Mouse (Mus musculus) ES-E14 (cell line): ENCODE measurements around the gene Vmn1r16. TPM values are rescaled to one million over a fixed set of nuclear protein-coding genes. Genes with fewer than 3 reads are reported as not detected.

Experiments
- DNase-seq: peaks from one replicate; pipeline ENCODE4 v3.0.0-alpha.2; 2013; ENCODE audit warnings: low read depth, low spot score
- H3K27ac ChIP-seq: 2 replicates; pipeline ENCODE4 v1.5.1; 2012; ENCODE audit warnings: low read depth, mild to moderate bottlenecking, low read length, moderate library complexity, mixed read lengths; ENCODE audit not compliant: poor library complexity, insufficient read depth, severe bottlenecking
- H3K36me3 ChIP-seq: 2 replicates; pipeline ENCODE4 v1.6.1; 2012; ENCODE audit warnings: mild to moderate bottlenecking, low read length, moderate library complexity, mixed read lengths; ENCODE audit not compliant: control insufficient read depth, poor library complexity, insufficient read depth, severe bottlenecking
- H3K4me1 ChIP-seq, 2 experiments: fragments of 150-350 bp in 1 of 2; sonication (generic) in 1 of 2; 2 replicates each; pipeline ENCODE4 v1.6.1; 2012; ENCODE audit warnings: low read length in 2 of 2, mild to moderate bottlenecking in 1 of 2, mixed read lengths in 1 of 2; ENCODE audit not compliant: control insufficient read depth in 2 of 2, insufficient read depth in 2 of 2, poor library complexity in 1 of 2
- H3K4me3 ChIP-seq, 2 experiments: fragments of 150-350 bp in 1 of 2; sonication (generic) in 1 of 2; 2 replicates each; pipeline ENCODE4 v1.5.1; 2012; ENCODE audit warnings: low read length in 2 of 2, low read depth in 1 of 2, mild to moderate bottlenecking in 1 of 2, mixed read lengths in 1 of 2; ENCODE audit not compliant: insufficient read depth in 1 of 2, poor library complexity in 1 of 2, severe bottlenecking in 1 of 2
- H3K9ac ChIP-seq: 2 replicates; pipeline ENCODE4 v1.6.1; 2012; ENCODE audit warnings: low read depth, mild to moderate bottlenecking, low read length, mixed read lengths; ENCODE audit not compliant: poor library complexity, insufficient read depth, severe bottlenecking
- H3K9me3 ChIP-seq: fragments of 150-350 bp; sonication (generic); 2 replicates; pipeline ENCODE4 v1.6.1; 2012; ENCODE audit warnings: low read depth, mild to moderate bottlenecking, low read length; ENCODE audit not compliant: control insufficient read depth, insufficient read depth
- CHD2 ChIP-seq: IDR thresholded peaks from 2 replicates; pipeline ENCODE4 v1.6.1; 2014; ENCODE audit warnings: mild to moderate bottlenecking, low read depth, low read length, inconsistent platforms
- HCFC1 ChIP-seq: IDR thresholded peaks from 2 replicates; pipeline ENCODE4 v1.6.1; 2012; ENCODE audit warnings: low read length, inconsistent platforms, borderline replicate concordance; ENCODE audit not compliant: insufficient read depth
- MAFK ChIP-seq: IDR thresholded peaks from 2 replicates; pipeline ENCODE4 v1.6.1; 2014; ENCODE audit warnings: mild to moderate bottlenecking, low read depth, low read length, inconsistent platforms; ENCODE audit not compliant: insufficient read depth
- ZC3H11A ChIP-seq: IDR thresholded peaks from 2 replicates; pipeline ENCODE4 v1.6.1; 2012; ENCODE audit warnings: low read depth, mild to moderate bottlenecking, inconsistent platforms, low read length, borderline replicate concordance
- ZNF384 ChIP-seq: IDR thresholded peaks from 2 replicates; pipeline ENCODE4 v1.6.1; 2012; ENCODE audit warnings: low read depth, low read length, inconsistent platforms
- in situ Hi-C, 2 experiments: fragments of 600-800 bp; cut with MboI; formaldehyde crosslinking; loops; one replicate each; pipeline ENCODE4 v1.15.1; 2025; ENCODE audit warnings: low sequenced_read_pairs in 2 of 2, inconsistent platforms in 1 of 2; ENCODE audit not compliant: unreplicated experiment in 2 of 2
- total RNA-seq: library from RNA; depleted of rRNA; stranded (reverse); fragments of 300-350 nt; gene quantifications from 2 replicates; pipeline ENCODE4 v1.2.3, GENCODE M21; 2012; rRNA removed

Gene Vmn1r16
- total RNA-seq, 1 experiment: not detected

GRCm38 (mm10) chr6:57326176-57326575 is 3.1 kb downstream of the Vmn1r16 start:
- in situ Hi-C loops: no loop called here

GRCm38 (mm10) chr6:57278952-57279351 is 50.3 kb downstream of the Vmn1r16 start:
- H3K4me3 ChIP-seq: no peak overlapping the region
- H3K27ac ChIP-seq: no peak overlapping the region
- no peak for DNase-seq
- TF ChIP-seq ZC3H11A (no peak), CHD2 (no peak), MAFK (no peak), HCFC1 (no peak), ZNF384 (no peak)
- no peak overlapping the region for H3K9ac ChIP-seq
- no peaks in the 10 kb centered on the region for H3K4me1 ChIP-seq
- H3K36me3 ChIP-seq: no peaks in the 10 kb centered on the region
- in situ Hi-C loops: no loop called here
- no peaks in the 10 kb centered on the region for H3K9me3 ChIP-seq

More at GRCm38 (mm10) chr6:57326176-57326575, 3.1 kb downstream of the Vmn1r16 start:
- Histone ChIP-seq H3K36me3 (no peaks in the 10 kb centered on the region), H3K4me1 (no peaks in the 10 kb centered on the region), H3K27ac (no peak overlapping the region), H3K9me3 (no peaks in the 10 kb centered on the region), H3K9ac (no peak overlapping the region), H3K4me3 (no peak overlapping the region)
- no peak for DNase-seq
- no peak for TF ChIP-seq ZC3H11A
- TF ChIP-seq HCFC1: no peak
- no peak for TF ChIP-seq ZNF384
- TF ChIP-seq CHD2: no peak
- TF ChIP-seq MAFK: no peak

GRCm38 (mm10) chr6:57272517-57272916 is 56.8 kb downstream of the Vmn1r16 start:
- no peak overlapping the region for H3K4me3 ChIP-seq
- no peak for TF ChIP-seq MAFK
- no peak for TF ChIP-seq HCFC1
- TF ChIP-seq CHD2: no peak
- TF ChIP-seq ZC3H11A: no peak
- no peak for TF ChIP-seq ZNF384
- H3K9ac ChIP-seq: no peak overlapping the region
- H3K4me1 ChIP-seq: no peaks in the 10 kb centered on the region
- H3K36me3 ChIP-seq: no peaks in the 10 kb centered on the region
- no peak for DNase-seq
- in situ Hi-C loops: no loop called here
- no peaks in the 10 kb centered on the region for H3K9me3 ChIP-seq
- H3K27ac ChIP-seq: no peak overlapping the region

- in situ Hi-C loops: no loop called here
- Histone ChIP-seq H3K27ac (no peak overlapping the region), H3K9me3 (no peaks in the 10 kb centered on the region), H3K9ac (no peak overlapping the region), H3K36me3 (no peaks in the 10 kb centered on the region), H3K4me1 (no peaks in the 10 kb centered on the region), H3K4me3 (no peak overlapping the region)
- TF ChIP-seq ZNF384 (no peak), ZC3H11A (no peak)
- DNase-seq: no peak
Observed at GRCm38 (mm10) chr6:57271881-57272280, 57.4 kb downstream of the Vmn1r16 start.

Other genes with a start within 250 kb of the Vmn1r16 start
- gene Vmn1r10, start 220.0 kb downstream of the Vmn1r16 start, total RNA-seq: not detected in 2 replicates
- gene Vmn1r11, start 196.0 kb downstream of the Vmn1r16 start, total RNA-seq: not detected in 2 replicates
- not detected in 2 replicates for gene Vmn1r12, start 172.6 kb downstream of the Vmn1r16 start, total RNA-seq
- not detected in 2 replicates for gene Vmn1r13, start 126.2 kb downstream of the Vmn1r16 start, total RNA-seq
- 0.04 and 0.05 TPM in 2 replicates for gene Vmn1r14, start 97.8 kb downstream of the Vmn1r16 start, total RNA-seq
- not detected in 2 replicates for gene Vmn1r15, start 71.5 kb downstream of the Vmn1r16 start, total RNA-seq
- not detected in 2 replicates for gene Vmn1r17, start 34.2 kb upstream of the Vmn1r16 start, total RNA-seq
- gene Vmn1r18, start 66.3 kb upstream of the Vmn1r16 start, total RNA-seq: not detected in 2 replicates
- gene Vmn1r19, start 74.3 kb upstream of the Vmn1r16 start, total RNA-seq: not detected in 2 replicates
- not detected in 2 replicates for gene Vmn1r20, start 99.4 kb upstream of the Vmn1r16 start, total RNA-seq
- 3.5 and 5.4 TPM in 2 replicates for gene Ppm1k, start 206.0 kb upstream of the Vmn1r16 start, total RNA-seq